Mouse (Mus musculus): Measurements from ENCODE around the gene Cox6a2.
A peak's percentile ranks its signal among the peaks of the same experiment; 100 is the strongest.
"Not testable (repeated sequence)": the region's sequence is repeated elsewhere in the genome, so short reads cannot be mapped to it uniquely, and the experiment has no call there.

Cox6a2 gene

GRCm38 (mm10) chr7:128231741-128232140 is 25.6 kb upstream of the Cox6a2 start:
- DNase-seq: no peak

GRCm38 (mm10) chr7:128220936-128221335 is 14.7 kb upstream of the Cox6a2 start:
- no peak for DNase-seq

DNA sequence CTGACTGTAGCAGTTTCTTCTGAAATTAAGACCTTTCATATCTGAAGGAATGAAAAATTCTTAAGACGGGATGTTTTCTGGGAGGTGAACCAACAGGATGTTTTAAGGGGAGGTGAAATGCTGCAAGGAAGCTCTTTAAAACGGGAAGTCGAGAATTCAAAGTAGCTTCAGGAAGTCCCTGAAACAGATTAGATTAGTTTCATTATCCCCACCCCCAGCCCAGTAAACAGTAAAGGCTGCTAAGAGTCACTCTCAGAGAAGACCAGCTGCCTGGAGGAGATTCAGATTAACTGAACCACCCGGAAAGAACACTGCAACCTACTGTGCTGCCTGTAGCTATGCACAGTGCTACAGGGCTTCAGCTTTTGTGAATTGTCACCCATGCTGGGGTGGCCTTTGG is 13.8 kb upstream of the Cox6a2 start:
- DNase-seq: no peak

GRCm38 (mm10) chr7:128209826-128210225 is 3.6 kb upstream of the Cox6a2 start:
- no peak for DNase-seq

DNA sequence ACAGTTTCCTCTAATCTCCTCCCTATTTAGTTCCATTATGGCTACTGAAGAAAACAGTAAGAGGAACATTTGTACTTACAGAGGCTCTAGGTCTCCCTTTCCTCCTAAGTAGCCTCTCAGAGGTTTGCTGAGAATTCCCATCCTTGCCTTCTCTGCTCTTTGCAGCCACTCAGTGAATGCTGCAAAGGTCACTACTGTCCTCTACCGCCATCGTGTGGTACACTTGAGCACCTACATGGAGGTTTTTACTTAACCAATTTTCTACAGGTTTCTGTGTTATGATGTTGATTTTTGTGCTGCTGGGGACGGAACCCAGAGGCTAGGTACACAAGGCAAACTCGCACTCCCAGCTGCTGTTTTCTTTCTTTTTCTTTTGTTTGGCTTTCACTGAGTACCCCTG is 2.0 kb upstream of the Cox6a2 start:
- peak in 1 of 2 experiments; percentile 55 for DNase-seq

GRCm38 (mm10) chr7:128205695-128206094 is 492 bp downstream of the Cox6a2 start:
- no peak for DNase-seq

GRCm38 (mm10) chr7:128204179-128204578 is 2.0 kb downstream of the Cox6a2 start:
- DNase-seq: no peak

- DNase-seq: no peak
These were observed 3.1 kb downstream of the Cox6a2 start for GRCm38 (mm10) chr7:128203071-128203470.

GRCm38 (mm10) chr7:128201607-128202006 is 4.6 kb downstream of the Cox6a2 start:
- DNase-seq: no peak

- no peak for DNase-seq
These were observed 24.5 kb downstream of the Cox6a2 start for GRCm38 (mm10) chr7:128181691-128182090.

- DNase-seq: no peak
These were observed 25.6 kb downstream of the Cox6a2 start for GRCm38 (mm10) chr7:128180546-128180945.

GRCm38 (mm10) chr7:128180126-128180525 is 26.1 kb downstream of the Cox6a2 start:
- DNase-seq: peak; percentile 22 to 30

DNA sequence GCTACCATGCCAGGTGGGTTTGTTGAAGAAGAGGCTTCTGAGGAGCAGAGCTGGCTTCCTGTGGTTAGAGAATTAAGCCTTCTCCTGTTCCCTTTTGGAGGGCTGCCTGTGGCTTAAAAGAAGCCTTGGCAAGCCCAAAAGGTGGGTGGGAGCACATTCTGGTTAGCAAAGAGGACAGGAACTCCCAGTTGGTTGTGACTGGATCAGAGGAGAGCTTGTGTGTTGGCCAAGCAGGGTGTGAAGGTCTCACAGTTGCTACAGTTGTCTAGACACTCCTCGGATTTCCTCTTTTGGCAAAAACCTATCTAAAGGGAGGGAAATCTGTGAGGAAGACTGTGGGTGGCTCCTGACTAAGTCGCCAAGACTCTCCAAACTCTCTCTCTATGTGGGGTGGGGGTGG is 27.8 kb downstream of the Cox6a2 start:
- no peak for DNase-seq

GRCm38 (mm10) chr7:128169996-128170395 is 36.2 kb downstream of the Cox6a2 start:
- no peak for DNase-seq

DNA sequence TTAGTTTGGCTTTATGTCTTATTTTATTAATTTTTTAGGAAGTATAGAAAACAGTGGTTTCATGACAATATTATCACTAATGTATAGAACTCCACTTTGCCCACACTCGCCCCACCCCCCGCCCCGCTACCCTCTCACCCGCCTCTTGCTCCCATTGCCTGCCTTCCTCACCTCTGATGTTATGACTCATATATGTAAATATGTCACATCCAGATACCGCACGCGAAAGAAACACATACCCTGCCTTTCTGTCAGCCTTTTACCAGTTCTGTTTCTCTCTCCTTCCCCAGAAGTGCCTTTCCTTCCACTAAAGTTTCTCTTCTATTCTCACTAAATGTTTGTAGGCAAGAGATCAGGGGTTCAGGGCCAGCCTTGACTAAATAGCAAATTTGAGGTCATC is 39.8 kb downstream of the Cox6a2 start:
- DNase-seq: no peak

GRCm38 (mm10) chr7:128164001-128164400 is 42.2 kb downstream of the Cox6a2 start:
- no peak for DNase-seq

DNA sequence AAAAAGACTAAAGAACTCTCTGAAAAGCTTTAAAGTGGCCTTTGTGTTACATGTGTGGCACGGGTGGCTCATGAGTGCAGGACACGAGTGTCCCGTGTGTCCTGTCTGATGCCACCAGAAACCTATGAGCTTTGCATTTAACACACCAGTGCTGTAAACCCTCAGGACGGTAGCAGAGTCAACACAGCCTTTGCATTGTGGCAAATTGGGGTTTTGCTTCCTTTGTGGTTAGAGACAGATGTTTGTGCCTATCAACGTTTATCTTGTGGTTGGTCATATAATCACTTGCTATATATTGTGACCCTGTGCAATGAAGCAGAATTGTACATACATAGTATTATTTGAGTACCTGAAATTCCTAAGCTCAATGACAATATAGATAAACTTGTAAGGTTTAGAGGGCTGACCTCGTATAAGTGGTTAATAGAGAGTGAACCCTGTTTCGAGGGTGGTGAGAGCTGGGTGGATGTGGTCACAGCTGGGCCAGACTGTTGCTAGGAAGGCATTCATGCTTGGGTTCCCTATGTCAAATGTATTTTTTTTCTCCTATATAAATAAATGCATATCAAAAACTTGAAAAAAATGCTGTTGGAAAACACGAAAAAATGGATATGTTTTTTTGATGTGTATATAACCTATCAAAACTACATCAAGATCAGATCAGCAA is 47.4 kb downstream of the Cox6a2 start:
- not testable (repeated sequence) for DNase-seq

Measured in spleen, adult 18-20 months (tissue).